Mouse (Mus musculus): Measurements from ENCODE around the gene Stk35.

DNA sequence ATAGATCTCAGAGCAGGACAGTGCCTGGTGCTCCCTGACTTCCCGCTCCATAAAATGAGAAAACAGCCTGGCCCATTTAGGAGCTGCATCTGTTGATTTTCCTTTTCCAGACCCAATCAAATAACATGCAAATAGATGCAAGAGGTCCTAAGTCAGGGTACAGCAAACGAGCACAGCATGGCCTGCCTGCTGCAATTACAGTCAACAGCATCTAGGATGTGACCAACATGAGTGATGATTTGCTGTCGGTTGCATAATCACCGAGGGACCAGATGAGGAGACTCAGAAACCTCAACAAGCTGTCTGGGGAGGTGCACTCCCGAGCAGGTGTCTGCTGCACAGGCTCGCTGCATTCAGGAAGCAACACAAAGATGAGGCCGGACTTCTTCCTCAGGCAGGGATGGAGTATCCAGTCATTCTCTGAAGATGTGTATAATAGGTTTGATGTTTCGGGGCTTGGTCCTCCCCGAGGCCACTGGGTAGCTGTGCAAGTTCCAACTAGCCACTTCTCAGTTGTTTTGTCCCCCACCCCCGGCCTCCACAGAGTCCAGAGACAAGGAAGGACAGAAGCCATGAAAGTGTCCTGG is 74.3 kb downstream of the Stk35 start:
- TF ChIP-seq CTCF (IDR thresholded peaks at IDR 0.05; ENCODE audit: low read depth, low read length) (no peak), EP300 (IDR thresholded peaks at IDR 0.05; ENCODE audit: insufficient read depth, low read depth, low read length) (no peak)

All from ES-Bruce4 (cell line).